Mouse (Mus musculus): ENCODE measurements around the gene Copb1.

- TF ChIP-seq POLR2A (IDR thresholded peaks at IDR 0.05; ENCODE audit: borderline replicate concordance, low read depth, low read length) (no peak), CTCF (IDR thresholded peaks at IDR 0.05; ENCODE audit: low read depth, low read length) (no peak)
These were observed 38.0 kb upstream of the Copb1 start for GRCm38 (mm10) chr7:114292501-114292971.

Measured in bone marrow macrophage, adult 2 months (primary cell).